Mouse (Mus musculus) hindbrain, embryonic 14.5 days (tissue): ENCODE measurements around the gene Gm28035. TPM values are rescaled to one million over a fixed set of nuclear protein-coding genes. Genes with fewer than 3 reads are reported as not detected.

Experiments
- ATAC-seq: fragments of 200-750 bp; cut with Nextera tagmentation; 2 replicates; pipeline ENCODE4 v1.8.0; 2017; ENCODE audit warnings: moderate number of reproducible peaks, mild to moderate bottlenecking, moderate TSS enrichment, moderate library complexity; ENCODE audit not compliant: low FRiP score
- DNase-seq: peaks from one replicate; pipeline ENCODE4 v3.0.0-alpha.2; 2015; ENCODE audit warnings: low spot score
- H3K27ac ChIP-seq: fragments of 300-500 bp; sonication (generic); 2 replicates; pipeline ENCODE4 v1.5.1; 2014; ENCODE audit warnings: mild to moderate bottlenecking, moderate library complexity
- H3K27me3 ChIP-seq: fragments of 300-500 bp; sonication (generic); 2 replicates; pipeline ENCODE4 v1.6.1; 2014; ENCODE audit warnings: mild to moderate bottlenecking, low read length, mixed read lengths; ENCODE audit not compliant: control insufficient read depth, insufficient read depth
- H3K36me3 ChIP-seq: fragments of 300-500 bp; sonication (generic); replicated peaks from 2 replicates; pipeline ENCODE4 v1.6.1; 2014; ENCODE audit not compliant: control insufficient read depth, insufficient read depth
- H3K4me1 ChIP-seq: fragments of 300-500 bp; sonication (generic); replicated peaks from 2 replicates; pipeline ENCODE4 v1.6.1; 2014; ENCODE audit warnings: antibody characterized with exemption, low read length, mixed read lengths; ENCODE audit not compliant: control insufficient read depth, insufficient read depth
- H3K4me2 ChIP-seq: fragments of 300-500 bp; sonication (generic); replicated peaks from 2 replicates; pipeline ENCODE4 v1.6.1; 2014; ENCODE audit warnings: mild to moderate bottlenecking, moderate library complexity
- H3K4me3 ChIP-seq: fragments of 300-500 bp; sonication (generic); replicated peaks from 2 replicates; pipeline ENCODE4 v1.5.1; 2014; ENCODE audit warnings: mild to moderate bottlenecking, low read length
- H3K9ac ChIP-seq: fragments of 300-500 bp; sonication (generic); 2 replicates; pipeline ENCODE4 v1.6.1; 2014
- H3K9me3 ChIP-seq: fragments of 300-500 bp; sonication (generic); 2 replicates; pipeline ENCODE4 v1.6.1; 2016; ENCODE audit warnings: low read length; ENCODE audit not compliant: control insufficient read depth
- WGBS: fragments of 180-500 bp; shearing (Covaris S2); extraction: QIAGEN DNeasy Blood & Tissue Kit; methylation state at CpG from one replicate; pipeline ENCODE4 v1.1.7; 2014; 5-methylcytosine and 5-hydroxymethylcytosine counted together
- polyA plus RNA-seq: library from polyadenylated mRNA; unstranded; fragments of >200 nt; fragmentation: Nextera tagmentation; extraction: Ambion mirVana; gene quantifications from 2 replicates; pipeline ENCODE4 v1.2.1, GENCODE M21; 2014

The Gm28035 gene
- 0.07 and 0.17 TPM in 2 replicates for polyA plus RNA-seq

DNA sequence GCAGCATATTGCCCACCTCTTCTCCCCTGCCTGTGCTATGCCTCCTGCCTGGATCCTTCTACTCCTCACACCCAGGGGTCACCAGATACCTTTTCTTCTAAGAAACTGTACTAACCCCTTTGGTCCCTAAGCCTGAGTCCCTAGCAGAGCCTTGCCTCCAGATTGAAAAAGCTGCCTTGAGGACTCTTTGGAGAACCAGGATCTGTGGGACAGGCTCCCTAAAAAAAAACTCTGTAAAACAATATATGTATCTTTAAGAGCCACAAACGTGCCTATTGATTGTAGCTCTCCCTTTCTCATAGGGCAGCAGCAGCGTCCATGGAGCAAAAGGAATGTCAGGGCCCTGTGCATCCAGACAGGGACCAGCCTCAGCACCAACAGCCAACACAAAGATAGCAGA lies at the start of gene Gm28035:
TSS of gene Gm28035 (plus strand) at position 301 of the 400 bp plus-strand sequence.
- peak within 1 kb of the TSS; percentile 86 for H3K9ac ChIP-seq
- no peaks in the 10 kb centered on the region for H3K27me3 ChIP-seq
- no peak within 1 kb of the TSS for H3K27ac ChIP-seq
- H3K9me3 ChIP-seq = no peaks in the 10 kb centered on the region
- DNase-seq = no peak
- peaks cover 25% of the 10 kb centered on the region for H3K4me1 ChIP-seq
- H3K4me2 ChIP-seq = peak within 1 kb of the TSS; percentile 84
- ATAC-seq = no peak
- no peak within 1 kb of the TSS for H3K4me3 ChIP-seq
- H3K36me3 ChIP-seq = peaks cover 49% of the 10 kb centered on the region
- 76% methylated on average over 2 of the region's 2 CpGs for WGBS

DNA sequence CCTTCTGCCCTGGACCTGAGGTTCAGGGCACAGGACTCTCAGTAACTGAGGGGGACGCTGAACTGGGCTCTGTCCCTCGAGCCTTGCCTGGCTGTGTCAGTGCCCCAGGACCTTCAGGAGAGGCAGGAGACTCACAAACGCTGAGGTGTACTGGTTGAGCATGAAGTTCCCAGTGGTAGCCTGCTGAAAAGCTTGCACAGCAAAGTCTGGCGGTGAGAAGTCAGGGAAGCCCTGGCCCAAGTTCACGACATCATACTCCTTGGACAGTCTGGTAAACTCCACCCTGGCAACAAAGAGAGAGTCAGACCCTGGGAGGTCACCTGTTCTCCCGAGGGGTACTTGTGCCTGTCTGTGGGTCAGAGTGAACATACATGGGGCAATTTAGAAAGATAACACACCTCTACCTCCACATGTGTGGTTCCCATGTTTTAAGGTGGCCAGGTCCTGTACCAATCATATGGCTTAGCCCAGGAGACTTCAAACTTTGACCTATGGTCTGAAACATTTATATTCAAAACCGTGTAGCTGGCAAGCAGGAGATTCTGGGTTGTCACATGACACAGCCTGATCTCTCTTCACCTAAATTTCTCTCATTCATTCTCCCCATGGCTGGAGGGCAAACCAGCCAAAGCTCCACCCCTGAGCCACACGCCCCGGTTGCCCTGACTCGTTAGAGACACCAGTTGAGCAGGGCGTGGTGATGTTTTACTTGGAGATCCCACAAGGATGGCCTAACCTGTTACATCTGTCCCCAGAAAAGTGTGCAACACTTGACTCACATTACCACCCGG lies 48.4 kb upstream of the Gm28035 start:
- ATAC-seq (no peak), DNase-seq (no peak)
- 89% methylated on average over 12 of the region's 12 CpGs for WGBS
- Histone ChIP-seq H3K9me3 (no peaks in the 10 kb centered on the region), H3K27ac (no peak overlapping the region), H3K4me1 (no peaks in the 10 kb centered on the region), H3K4me2 (no peak overlapping the region), H3K27me3 (no peaks in the 10 kb centered on the region), H3K4me3 (no peak overlapping the region), H3K9ac (no peak overlapping the region), H3K36me3 (no peaks in the 10 kb centered on the region; the same call in 1 of the 2 replicates)

GRCm38 (mm10) chr2:30194656-30195055 lies 45.7 kb upstream of the Gm28035 start:
- no peaks in the 10 kb centered on the region for H3K36me3 ChIP-seq
- H3K4me3 ChIP-seq = no peak overlapping the region
- DNase-seq = no peak
- no peaks in the 10 kb centered on the region for H3K4me1 ChIP-seq
- ATAC-seq = no peak
- 84% methylated on average over 3 of the region's 3 CpGs for WGBS
- H3K27ac ChIP-seq = no peak overlapping the region
- H3K27me3 ChIP-seq = no peaks in the 10 kb centered on the region
- H3K9me3 ChIP-seq = no peaks in the 10 kb centered on the region
- no peak overlapping the region for H3K9ac ChIP-seq
- H3K4me2 ChIP-seq = no peak overlapping the region

GRCm38 (mm10) chr2:30198021-30198420 lies 42.3 kb upstream of the Gm28035 start:
- ATAC-seq = no peak
- WGBS = 72% methylated on average over 4 of the region's 4 CpGs

GRCm38 (mm10) chr2:30199984-30200383 lies 40.4 kb upstream of the Gm28035 start:
- no peaks in the 10 kb centered on the region for H3K9me3 ChIP-seq
- 83% methylated on average over 1 of the region's 1 CpGs for WGBS
- no peaks in the 10 kb centered on the region for H3K27me3 ChIP-seq
- DNase-seq = no peak
- ATAC-seq = no peak
- no peak overlapping the region for H3K9ac ChIP-seq
- no peak overlapping the region for H3K4me3 ChIP-seq
- H3K36me3 ChIP-seq = no peaks in the 10 kb centered on the region
- H3K27ac ChIP-seq = no peak overlapping the region
- peaks cover 5% of the 10 kb centered on the region for H3K4me1 ChIP-seq
- H3K4me2 ChIP-seq = no peak overlapping the region

More at GRCm38 (mm10) chr2:30198021-30198420, 42.3 kb upstream of the Gm28035 start:
- H3K9ac ChIP-seq = no peak overlapping the region
- H3K4me2 ChIP-seq = no peak overlapping the region
- H3K4me1 ChIP-seq = no peaks in the 10 kb centered on the region
- H3K4me3 ChIP-seq = no peak overlapping the region
- H3K9me3 ChIP-seq = no peaks in the 10 kb centered on the region
- DNase-seq = no peak
- no peaks in the 10 kb centered on the region for H3K36me3 ChIP-seq
- H3K27ac ChIP-seq = no peak overlapping the region
- no peaks in the 10 kb centered on the region for H3K27me3 ChIP-seq

DNA sequence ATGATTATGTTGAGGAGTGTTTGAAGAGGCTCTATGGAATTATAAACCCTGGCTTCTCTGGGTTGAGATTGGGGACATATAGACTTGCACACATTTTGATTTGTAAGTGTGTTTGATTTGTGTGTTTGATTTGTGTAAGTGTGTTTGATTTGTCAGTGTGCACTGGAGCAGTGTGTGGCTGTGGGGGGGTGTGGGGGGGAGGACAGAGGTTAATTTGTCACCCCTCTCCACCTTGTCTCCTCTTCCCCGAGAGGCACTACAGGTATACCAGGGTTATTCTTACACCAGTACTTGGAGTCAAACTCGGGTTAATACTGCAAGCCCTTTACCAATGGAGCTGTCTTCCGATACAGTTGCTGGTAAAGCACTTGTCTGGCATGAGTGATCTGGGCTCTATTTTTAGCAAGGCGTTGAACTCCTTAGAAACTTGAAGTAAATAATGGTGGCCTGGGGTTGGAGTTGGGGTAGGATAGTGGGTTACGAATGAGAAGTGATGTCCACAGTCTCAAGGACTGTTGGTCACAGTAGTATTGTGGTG lies 39.9 kb upstream of the Gm28035 start:
- H3K9ac ChIP-seq = no peak overlapping the region
- H3K4me3 ChIP-seq = no peak overlapping the region
- H3K27me3 ChIP-seq = no peaks in the 10 kb centered on the region
- no peaks in the 10 kb centered on the region for H3K36me3 ChIP-seq
- no peak for ATAC-seq
- H3K9me3 ChIP-seq = no peaks in the 10 kb centered on the region
- WGBS = 84% methylated on average over 5 of the region's 5 CpGs
- DNase-seq = no peak
- H3K4me1 ChIP-seq = peaks cover 6% of the 10 kb centered on the region
- H3K4me2 ChIP-seq = no peak overlapping the region
- H3K27ac ChIP-seq = no peak overlapping the region

DNA sequence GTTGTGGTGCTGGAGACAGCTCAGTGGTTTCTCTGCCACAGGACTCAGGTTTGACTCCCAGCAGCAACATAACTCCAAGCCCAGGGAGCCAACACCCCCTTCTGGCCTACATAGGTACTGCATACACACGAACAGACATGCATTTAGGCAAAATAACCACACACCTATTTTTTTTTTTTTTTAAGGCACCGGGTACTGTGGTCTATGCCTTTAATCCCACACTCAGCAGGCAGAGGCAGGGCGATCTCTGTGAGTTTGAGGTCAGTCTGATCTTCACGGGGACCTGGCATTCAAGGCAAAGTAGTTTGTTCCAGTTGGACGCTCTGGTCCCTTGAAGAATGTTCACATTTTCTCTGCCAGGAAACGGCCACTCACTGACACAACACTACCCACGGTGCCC lies 36.9 kb upstream of the Gm28035 start:
- WGBS = 77% methylated on average over 7 of the region's 7 CpGs
- Histone ChIP-seq H3K27ac (no peak overlapping the region), H3K9ac (no peak overlapping the region), H3K4me3 (no peak overlapping the region), H3K27me3 (no peaks in the 10 kb centered on the region), H3K9me3 (no peaks in the 10 kb centered on the region), H3K4me2 (no peak overlapping the region), H3K36me3 (no peaks in the 10 kb centered on the region), H3K4me1 (peaks cover 11% of the 10 kb centered on the region)
- ATAC-seq = no peak
- DNase-seq = no peak

DNA sequence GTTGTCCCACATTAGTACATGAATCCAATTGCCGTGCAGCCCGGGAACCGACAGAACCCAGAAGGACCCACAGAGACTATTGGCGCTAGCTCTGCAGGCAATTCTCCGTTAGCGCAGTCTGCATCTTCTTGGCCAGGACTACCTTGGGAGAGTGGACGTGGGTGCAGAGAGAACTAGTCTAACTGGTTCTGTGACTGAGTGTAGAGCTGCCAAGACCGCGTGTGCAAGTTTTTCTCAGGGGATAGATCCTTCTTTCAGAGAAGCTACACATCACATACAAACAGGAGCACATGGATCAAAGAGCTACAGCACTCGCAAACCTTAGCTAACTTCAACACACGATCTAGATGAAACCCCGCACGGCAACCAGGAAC lies 35.1 kb upstream of the Gm28035 start:
- H3K9me3 ChIP-seq = no peaks in the 10 kb centered on the region
- WGBS = under 1% methylated on average over 13 of the region's 13 CpGs
- no peaks in the 10 kb centered on the region for H3K27me3 ChIP-seq
- no peaks in the 10 kb centered on the region for H3K36me3 ChIP-seq
- DNase-seq (no peak), ATAC-seq (peak; percentile 61)
- H3K27ac ChIP-seq = peak overlapping the region; percentile 78
- peak overlapping the region; percentile 61 for H3K4me3 ChIP-seq
- peaks cover 11% of the 10 kb centered on the region for H3K4me1 ChIP-seq
- peak overlapping the region; percentile 78 for H3K4me2 ChIP-seq
- H3K9ac ChIP-seq = peak overlapping the region; percentile 68

DNA sequence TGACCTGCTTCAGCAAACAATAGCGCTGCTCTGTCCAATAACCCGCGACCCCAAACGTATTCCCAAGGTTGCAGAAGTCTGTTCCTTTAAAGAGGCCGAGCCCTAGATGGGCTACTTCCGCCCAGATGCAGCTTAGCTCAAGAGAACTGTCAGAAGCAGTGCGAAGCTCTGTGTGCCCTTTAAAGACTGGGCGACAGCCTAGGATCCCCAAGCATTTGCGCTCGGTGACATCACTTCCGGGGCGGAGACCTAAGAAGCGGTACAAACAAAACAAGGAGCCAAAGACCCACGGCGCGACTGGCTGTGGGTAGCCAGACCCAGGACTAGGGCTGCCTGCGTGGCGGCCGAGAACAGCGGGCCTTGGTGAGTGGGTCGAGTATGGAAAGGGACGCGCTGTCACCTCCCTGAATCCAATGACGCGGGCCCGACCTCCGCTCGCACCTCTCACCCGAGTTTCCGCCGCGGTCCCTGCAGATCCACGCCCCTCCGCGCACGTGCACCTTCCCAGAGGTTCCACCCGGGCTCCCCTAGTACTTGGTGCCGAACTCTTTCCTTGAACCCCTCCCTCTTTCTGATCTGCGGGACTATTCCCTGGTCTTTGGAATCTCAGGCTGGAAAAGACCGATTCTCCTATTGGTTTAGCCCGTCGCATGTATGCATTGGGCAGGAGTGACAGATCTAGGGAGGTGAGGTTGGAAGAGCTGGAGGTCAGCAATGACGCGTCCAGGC lies 34.6 kb upstream of the Gm28035 start, which contains the start of gene Kyat1:
TSS of gene Kyat1 (minus strand) at position 219 of the 729 bp plus-strand sequence.
- peak; percentile 98 for ATAC-seq
- peak within 1 kb of the TSS; percentile 61 for H3K4me3 ChIP-seq
- H3K4me1 ChIP-seq = peaks cover 11% of the 10 kb centered on the region
- WGBS = under 1% methylated on average over 44 of the region's 44 CpGs
- peak within 1 kb of the TSS; percentile 68 for H3K9ac ChIP-seq
- peak within 1 kb of the TSS; percentile 78 for H3K4me2 ChIP-seq
- peak within 1 kb of the TSS; percentile 78 for H3K27ac ChIP-seq
- no peaks in the 10 kb centered on the region for H3K27me3 ChIP-seq
- H3K36me3 ChIP-seq = no peaks in the 10 kb centered on the region
- H3K9me3 ChIP-seq = no peaks in the 10 kb centered on the region
- DNase-seq = peak; percentile 97
